Mouse (Mus musculus): Measurements from ENCODE around the gene Slc51a.

Gene Slc51a

GRCm38 (mm10) chr16:32430474-32431046 is 57.1 kb downstream of the Slc51a start, which contains the start of gene Pcyt1a:
Gene Pcyt1a (plus strand): TSS chr16:32430921.
- DNase-seq (ENCODE audit: low spot score): peak; percentile 63

GRCm38 (mm10) chr16:32427506-32427905 is 60.2 kb downstream of the Slc51a start:
- DNase-seq (ENCODE audit: low spot score): no peak
